Mouse (Mus musculus) frontal cortex, adult 2 months (tissue): ENCODE measurements at regions not wholly inside any gene's neighbourhood (a gene's known extent, or its start where the extent isn't known, plus 50 kb on each side); places are given as distances from the start of the nearest gene placed in this dataset.

ENCODE experiments used
- DNase-seq, 2 experiments: peaks; one replicate each; pipeline ENCODE4 v3.0.0; 2022; ENCODE audit warnings: low spot score in 1 of 2; ENCODE audit errors: extremely low spot score in 1 of 2

- no peak for DNase-seq
Measured at GRCm38 (mm10) chr1:143464863-143465262, 175.6 kb upstream of the B3galt2 start.

GRCm38 (mm10) chr1:143466092-143466491, 174.4 kb upstream of the B3galt2 start:
- DNase-seq: no peak

- DNase-seq: no peak
Measured at GRCm38 (mm10) chr1:143475329-143475728, 165.1 kb upstream of the B3galt2 start.

- no peak for DNase-seq
Measured at GRCm38 (mm10) chr1:143483345-143483744, 157.1 kb upstream of the B3galt2 start.

GRCm38 (mm10) chr1:143484936-143485335, 155.5 kb upstream of the B3galt2 start:
- no peak for DNase-seq

GRCm38 (mm10) chr1:143497092-143497491, 143.4 kb upstream of the B3galt2 start:
- no peak for DNase-seq

GRCm38 (mm10) chr1:143503436-143504065, 136.9 kb upstream of the B3galt2 start:
- DNase-seq: peak; percentile 20 to 58

- DNase-seq: no peak
Measured at GRCm38 (mm10) chr1:143504066-143504440, 136.4 kb upstream of the B3galt2 start.

GRCm38 (mm10) chr1:143505318-143505717, 135.1 kb upstream of the B3galt2 start:
- DNase-seq: no peak

GRCm38 (mm10) chr1:143523831-143524521, 116.5 kb upstream of the B3galt2 start:
- DNase-seq: peak in 1 of 2 experiments; percentile 21

- peak in 1 of 2 experiments; percentile 11 for DNase-seq
Measured at GRCm38 (mm10) chr1:143524522-143524865, 116.0 kb upstream of the B3galt2 start.

- no peak for DNase-seq
Measured at GRCm38 (mm10) chr1:143540223-143540622, 100.2 kb upstream of the B3galt2 start.

- DNase-seq: no peak
Measured at GRCm38 (mm10) chr1:143540701-143541100, 99.8 kb upstream of the B3galt2 start.
